Mouse (Mus musculus) embryonic facial prominence, embryonic 14.5 days (tissue): Measurements from ENCODE around the gene Mtrf1l. TPM values are rescaled to one million over a fixed set of nuclear protein-coding genes. Genes with fewer than 3 reads are reported as not detected.

Experiments
- ATAC-seq: fragments of 200-750 bp; cut with Nextera tagmentation; 2 replicates; pipeline ENCODE4 v1.8.0; 2017; ENCODE audit warnings: low read depth, moderate number of reproducible peaks, moderate TSS enrichment
- DNase-seq: peaks from one replicate; pipeline ENCODE4 v3.0.0-alpha.2; 2015; ENCODE audit warnings: low spot score
- H3K27ac ChIP-seq: fragments of 300-500 bp; sonication (generic); replicated peaks from 2 replicates; pipeline ENCODE4 v1.5.1; 2014; ENCODE audit warnings: low read depth, mild to moderate bottlenecking, low read length, moderate library complexity
- H3K27me3 ChIP-seq: fragments of 300-500 bp; sonication (generic); replicated peaks from 2 replicates; pipeline ENCODE4 v1.6.1; 2014; ENCODE audit warnings: low read length; ENCODE audit not compliant: control insufficient read depth, insufficient read depth
- H3K36me3 ChIP-seq: fragments of 300-500 bp; sonication (generic); 2 replicates; pipeline ENCODE4 v1.6.1; 2014; ENCODE audit warnings: low read length, mixed read lengths; ENCODE audit not compliant: control insufficient read depth, insufficient read depth
- H3K4me1 ChIP-seq: fragments of 300-500 bp; sonication (generic); 2 replicates; pipeline ENCODE4 v1.6.1; 2014; ENCODE audit warnings: antibody characterized with exemption, low read length; ENCODE audit not compliant: control insufficient read depth, insufficient read depth
- H3K4me2 ChIP-seq: fragments of 300-500 bp; sonication (generic); 2 replicates; pipeline ENCODE4 v1.6.1; 2014; ENCODE audit warnings: low read depth, mild to moderate bottlenecking, low read length, moderate library complexity, mixed read lengths
- H3K4me3 ChIP-seq: fragments of 300-500 bp; sonication (generic); 2 replicates; pipeline ENCODE4 v1.5.1; 2014; ENCODE audit warnings: low read depth, mild to moderate bottlenecking, low read length
- H3K9ac ChIP-seq: fragments of 300-500 bp; sonication (generic); 2 replicates; pipeline ENCODE4 v1.6.1; 2014; ENCODE audit warnings: low read depth, mild to moderate bottlenecking, low read length, moderate library complexity, mixed read lengths
- H3K9me3 ChIP-seq: fragments of 300-500 bp; sonication (generic); 2 replicates; pipeline ENCODE4 v1.6.1; 2016; ENCODE audit warnings: low read length; ENCODE audit not compliant: control insufficient read depth
- WGBS: fragments of 180-500 bp; shearing (Covaris S2); extraction: QIAGEN DNeasy Blood & Tissue Kit; methylation state at CpG from one replicate; pipeline ENCODE4 v1.1.7; 2014; 5-methylcytosine and 5-hydroxymethylcytosine counted together
- polyA plus RNA-seq: library from polyadenylated mRNA; unstranded; fragments of >200 nt; fragmentation: Nextera tagmentation; extraction: Ambion mirVana; gene quantifications from 2 replicates; pipeline ENCODE4 v1.2.1, GENCODE M21; 2014

Gene Mtrf1l
- polyA plus RNA-seq = 14.7 and 18.4 TPM in 2 replicates

DNA sequence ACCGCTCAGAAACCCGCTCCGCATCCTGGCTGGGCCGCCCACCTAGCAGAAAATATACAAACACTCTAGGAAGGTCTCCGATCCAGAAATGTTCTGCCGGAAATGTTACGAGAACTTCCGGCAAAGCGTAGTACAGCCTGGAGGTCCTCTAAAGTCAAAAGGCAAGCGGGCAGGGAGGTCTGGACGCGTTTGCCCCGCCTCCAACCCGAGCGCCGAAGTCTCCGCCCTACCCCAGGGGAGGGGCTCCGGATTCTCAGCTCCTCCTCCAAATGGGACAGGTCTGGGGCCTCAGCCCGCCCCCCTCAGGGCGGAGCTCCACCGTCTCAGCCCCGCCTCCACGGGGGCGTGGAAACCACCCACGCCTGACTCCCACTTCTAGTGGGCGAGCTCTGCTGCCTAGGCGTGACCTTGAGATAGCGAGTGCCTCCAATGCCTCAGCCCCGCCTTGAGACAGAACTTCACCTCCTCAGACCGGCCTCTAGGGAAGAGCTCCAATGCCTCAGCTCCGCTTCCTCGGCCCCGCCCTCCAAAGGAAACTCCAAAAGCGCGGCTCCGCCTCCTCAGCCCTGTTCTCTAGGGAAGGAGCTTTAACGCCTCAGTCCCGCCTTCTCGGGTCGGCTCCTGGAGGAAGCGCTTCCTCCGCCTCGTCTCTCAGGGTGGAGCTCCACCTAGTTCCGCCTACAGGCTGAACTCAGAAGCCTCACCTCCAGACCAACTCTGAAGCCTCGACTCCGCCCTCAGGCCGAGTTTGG is at the start of gene Mtrf1l:
Mtrf1l (minus strand) TSS at position 171 of the 752 bp plus-strand sequence.
- no peaks in the 10 kb centered on the region for H3K27me3 ChIP-seq
- peak within 1 kb of the TSS; percentile 98 for H3K4me3 ChIP-seq
- no peaks in the 10 kb centered on the region for H3K9me3 ChIP-seq
- WGBS = under 1% methylated on average over 35 of the region's 47 CpGs
- H3K27ac ChIP-seq = peak within 1 kb of the TSS; percentile 94
- peak within 1 kb of the TSS; percentile 89 for H3K9ac ChIP-seq
- peaks cover 16% of the 10 kb centered on the region for H3K4me1 ChIP-seq
- H3K4me2 ChIP-seq = peak within 1 kb of the TSS; percentile 62
- H3K36me3 ChIP-seq = peaks cover 13% of the 10 kb centered on the region
- peak; percentile 96 for ATAC-seq
- peak; percentile 99 for DNase-seq

GRCm38 (mm10) chr10:5871081-5871480 is 47.4 kb upstream of the Mtrf1l start:
- 41% methylated on average over 4 of the region's 4 CpGs for WGBS
- DNase-seq = no peak
- ATAC-seq = no peak
- Histone ChIP-seq H3K4me3 (no peak overlapping the region), H3K4me2 (no peak overlapping the region), H3K27me3 (no peaks in the 10 kb centered on the region), H3K9me3 (no peaks in the 10 kb centered on the region), H3K4me1 (no peaks in the 10 kb centered on the region), H3K36me3 (no peaks in the 10 kb centered on the region), H3K27ac (no peak overlapping the region), H3K9ac (no peak overlapping the region)

GRCm38 (mm10) chr10:5867981-5868552 is 44.4 kb upstream of the Mtrf1l start:
- DNase-seq (peak; percentile 38), ATAC-seq (no peak)
- WGBS = 62% methylated on average over 11 of the region's 11 CpGs
- Histone ChIP-seq H3K4me3 (no peak overlapping the region), H3K4me2 (no peak overlapping the region), H3K9ac (no peak overlapping the region), H3K36me3 (no peaks in the 10 kb centered on the region), H3K27ac (no peak overlapping the region), H3K4me1 (no peaks in the 10 kb centered on the region), H3K9me3 (no peaks in the 10 kb centered on the region), H3K27me3 (no peaks in the 10 kb centered on the region)

- no peak overlapping the region for H3K4me2 ChIP-seq
- H3K27ac ChIP-seq = no peak overlapping the region
- no peak overlapping the region for H3K9ac ChIP-seq
- DNase-seq (no peak), ATAC-seq (no peak)
- no peaks in the 10 kb centered on the region for H3K9me3 ChIP-seq
- no peaks in the 10 kb centered on the region for H3K36me3 ChIP-seq
- no peaks in the 10 kb centered on the region for H3K27me3 ChIP-seq
- H3K4me3 ChIP-seq = no peak overlapping the region
- WGBS = 53% methylated on average over 2 of the region's 2 CpGs
- H3K4me1 ChIP-seq = no peaks in the 10 kb centered on the region
Measured at GRCm38 (mm10) chr10:5865996-5866395, 42.3 kb upstream of the Mtrf1l start.

DNA sequence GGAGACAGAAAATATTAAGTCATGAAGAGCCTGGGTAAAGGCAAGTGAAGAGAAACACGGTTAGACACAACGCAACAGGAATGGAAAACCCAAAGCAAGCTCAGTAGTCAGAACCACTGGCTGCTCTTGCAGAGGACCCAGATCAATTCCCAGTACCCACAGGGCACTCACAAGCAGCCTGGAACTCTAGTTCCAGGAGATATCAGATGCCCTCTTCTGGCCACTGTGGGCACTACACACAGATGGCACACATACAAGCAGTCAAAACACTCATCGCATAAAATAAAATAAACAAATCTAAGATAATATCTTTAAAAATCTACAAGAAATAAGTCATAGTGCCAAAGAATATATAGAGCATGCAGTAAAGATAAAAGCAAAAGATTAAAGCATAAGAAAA is 39.0 kb upstream of the Mtrf1l start:
- H3K4me3 ChIP-seq = no peak overlapping the region
- H3K4me2 ChIP-seq = no peak overlapping the region
- no peak overlapping the region for H3K9ac ChIP-seq
- WGBS = 95% methylated on average over 3 of the region's 3 CpGs
- no peaks in the 10 kb centered on the region for H3K9me3 ChIP-seq
- DNase-seq = no peak
- no peaks in the 10 kb centered on the region for H3K36me3 ChIP-seq
- no peaks in the 10 kb centered on the region for H3K4me1 ChIP-seq
- no peak overlapping the region for H3K27ac ChIP-seq
- no peak for ATAC-seq
- no peaks in the 10 kb centered on the region for H3K27me3 ChIP-seq

DNA sequence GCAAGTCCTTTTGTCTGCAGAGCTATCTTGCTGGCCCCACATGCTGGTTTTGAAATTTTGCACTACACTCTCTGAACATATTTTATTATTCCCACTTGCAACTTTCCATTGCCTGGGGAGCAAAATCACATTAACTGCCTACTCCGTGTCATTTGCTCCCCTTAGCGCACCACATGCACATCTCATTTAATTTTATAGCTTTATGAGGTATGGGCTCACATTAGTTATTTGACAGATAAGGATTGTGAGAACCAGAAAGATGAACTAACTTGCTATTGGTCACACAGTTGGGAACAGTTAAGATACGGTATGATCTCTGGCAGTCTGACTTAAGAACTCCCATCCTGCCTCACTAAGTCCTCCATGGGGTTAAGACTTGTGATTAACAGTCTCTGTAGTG is 37.1 kb upstream of the Mtrf1l start:
- ATAC-seq (no peak), DNase-seq (no peak)
- H3K4me3 ChIP-seq = no peak overlapping the region
- 79% methylated on average over 3 of the region's 3 CpGs for WGBS
- no peak overlapping the region for H3K9ac ChIP-seq
- no peak overlapping the region for H3K4me2 ChIP-seq
- no peak overlapping the region for H3K27ac ChIP-seq
- H3K27me3 ChIP-seq = no peaks in the 10 kb centered on the region
- no peaks in the 10 kb centered on the region for H3K9me3 ChIP-seq
- H3K36me3 ChIP-seq = no peaks in the 10 kb centered on the region
- H3K4me1 ChIP-seq = no peaks in the 10 kb centered on the region

GRCm38 (mm10) chr10:5859729-5860128 is 36.0 kb upstream of the Mtrf1l start:
- no peak overlapping the region for H3K9ac ChIP-seq
- DNase-seq (no peak), ATAC-seq (no peak)
- no peaks in the 10 kb centered on the region for H3K27me3 ChIP-seq
- H3K27ac ChIP-seq = no peak overlapping the region
- no peaks in the 10 kb centered on the region for H3K36me3 ChIP-seq
- H3K4me2 ChIP-seq = no peak overlapping the region
- H3K9me3 ChIP-seq = no peaks in the 10 kb centered on the region
- 74% methylated on average over 4 of the region's 4 CpGs for WGBS
- no peak overlapping the region for H3K4me3 ChIP-seq
- no peaks in the 10 kb centered on the region for H3K4me1 ChIP-seq

- Histone ChIP-seq H3K27ac (no peak overlapping the region), H3K9me3 (no peaks in the 10 kb centered on the region), H3K9ac (no peak overlapping the region), H3K4me1 (no peaks in the 10 kb centered on the region), H3K27me3 (no peaks in the 10 kb centered on the region), H3K36me3 (no peaks in the 10 kb centered on the region), H3K4me3 (no peak overlapping the region), H3K4me2 (no peak overlapping the region)
- DNase-seq (no peak), ATAC-seq (no peak)
- WGBS = 49% methylated on average over 10 of the region's 10 CpGs
Measured at GRCm38 (mm10) chr10:5857996-5858549, 34.4 kb upstream of the Mtrf1l start.
